Mouse (Mus musculus) cortical plate, adult 2 months (tissue): ENCODE results near the gene Spock1.

Source experiments
- CTCF ChIP-seq: fragments of 200-500 bp; IDR thresholded peaks from 2 replicates; pipeline ENCODE4 v1.5.1; 2011; ENCODE audit warnings: mild to moderate bottlenecking, control low read depth, low read length; ENCODE audit not compliant: insufficient read depth; ENCODE audit errors: extremely low read depth
- POLR2A ChIP-seq: fragments of 200-500 bp; IDR thresholded peaks from 2 replicates; pipeline ENCODE4 v1.6.1; 2011; ENCODE audit warnings: mild to moderate bottlenecking, low read length, control low read depth; ENCODE audit not compliant: insufficient read depth; ENCODE audit errors: extremely low read depth

DNA sequence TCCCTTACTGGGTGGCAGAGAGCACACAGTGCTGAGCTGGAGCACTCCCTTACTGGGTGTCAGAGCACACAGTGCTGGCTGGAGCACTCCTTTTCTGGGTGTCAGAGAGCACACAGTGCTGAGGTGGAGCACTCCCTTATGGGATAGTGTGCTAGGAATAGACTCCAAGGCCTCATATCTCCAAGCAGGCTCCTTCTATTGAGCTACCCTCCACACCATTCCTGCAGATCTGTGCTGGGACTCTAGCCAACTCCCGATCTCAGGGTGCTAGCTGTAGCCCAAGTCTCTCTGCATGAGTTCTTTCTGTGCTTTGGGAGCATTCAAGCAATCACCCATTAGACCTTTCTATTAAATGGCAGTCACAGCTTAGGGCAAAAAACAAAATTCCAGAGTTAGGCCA is 54.5 kb downstream of the Spock1 start:
- TF ChIP-seq CTCF (no peak), POLR2A (no peak)
